Mouse (Mus musculus) forebrain, embryonic 11.5 days (tissue): ENCODE measurements at regions not wholly inside any gene's neighbourhood (a gene's known extent, or its start where the extent isn't known, plus 50 kb on each side); places are given as distances from the start of the nearest gene placed in this dataset.
A peak's percentile ranks its signal among the peaks of the same experiment; 100 is the strongest.

Source experiments
- ATAC-seq: fragments of 200-750 bp; cut with Nextera tagmentation; replicated peaks from 2 replicates; pipeline ENCODE4 v1.8.0; 2017; ENCODE audit warnings: moderate TSS enrichment; ENCODE audit not compliant: low FRiP score
- DNase-seq: peaks from one replicate; pipeline ENCODE4 v3.0.0-alpha.2; 2017; ENCODE audit warnings: low spot score
- H3K27ac ChIP-seq: fragments of 300-500 bp; sonication (generic); 2 replicates; pipeline ENCODE4 v1.5.1; 2014; ENCODE audit warnings: low read depth, low read length
- H3K27me3 ChIP-seq: fragments of 300-500 bp; sonication (generic); 2 replicates; pipeline ENCODE4 v1.6.1; 2014; ENCODE audit warnings: mild to moderate bottlenecking, low read length, mixed read lengths; ENCODE audit not compliant: control insufficient read depth, insufficient read depth
- H3K36me3 ChIP-seq: fragments of 300-500 bp; sonication (generic); 2 replicates; pipeline ENCODE4 v1.6.1; 2014; ENCODE audit warnings: mild to moderate bottlenecking, low read length, moderate library complexity, mixed read lengths; ENCODE audit not compliant: control insufficient read depth, insufficient read depth
- H3K4me1 ChIP-seq: fragments of 300-500 bp; sonication (generic); replicated peaks from 2 replicates; pipeline ENCODE4 v1.6.1; 2014; ENCODE audit warnings: low read length, mixed read lengths; ENCODE audit not compliant: control insufficient read depth, insufficient read depth
- H3K4me2 ChIP-seq: fragments of 300-500 bp; sonication (generic); 2 replicates; pipeline ENCODE4 v1.6.1; 2014; ENCODE audit warnings: low read depth, mild to moderate bottlenecking, low read length, moderate library complexity, mixed read lengths; ENCODE audit not compliant: severe bottlenecking
- H3K4me3 ChIP-seq: fragments of 300-500 bp; sonication (generic); 2 replicates; pipeline ENCODE4 v1.5.1; 2014; ENCODE audit warnings: low read depth, low read length
- H3K9ac ChIP-seq: fragments of 300-500 bp; sonication (generic); 2 replicates; pipeline ENCODE4 v1.6.1; 2014; ENCODE audit warnings: low read length
- H3K9me3 ChIP-seq: fragments of 300-500 bp; sonication (generic); 2 replicates; pipeline ENCODE4 v1.6.1; 2016; ENCODE audit warnings: low read length, mixed read lengths; ENCODE audit not compliant: control insufficient read depth
- WGBS: fragments of 180-500 bp; shearing (Covaris S2); extraction: QIAGEN DNeasy Blood & Tissue Kit; methylation state at CpG from one replicate; pipeline ENCODE4 v1.1.7; 2014; 5-methylcytosine and 5-hydroxymethylcytosine counted together

GRCm38 (mm10) chr2:169234368-169235070 is 279.1 kb upstream of the Zfp64 start:
- 91% methylated on average over 11 of the region's 11 CpGs for whole genome bisulfite sequencing
- Histone ChIP-seq H3K27me3 (no peaks in the 10 kb centered on the region), H3K4me1 (no peaks in the 10 kb centered on the region), H3K4me2 (no peak overlapping the region), H3K9me3 (no peaks in the 10 kb centered on the region), H3K27ac (no peak overlapping the region), H3K9ac (no peak overlapping the region), H3K4me3 (no peak overlapping the region), H3K36me3 (no peaks in the 10 kb centered on the region)
- no peak for ATAC-seq
- DNase-seq: no peak

- H3K4me1 ChIP-seq: no peaks in the 10 kb centered on the region
- H3K36me3 ChIP-seq: no peaks in the 10 kb centered on the region
- no peak overlapping the region for H3K4me2 ChIP-seq
- no peak overlapping the region for H3K27ac ChIP-seq
- H3K9ac ChIP-seq: no peak overlapping the region
- no peak for DNase-seq
- WGBS: 82% methylated on average over 14 of the region's 14 CpGs
- H3K4me3 ChIP-seq: no peak overlapping the region
- no peak for ATAC-seq
- H3K27me3 ChIP-seq: no peaks in the 10 kb centered on the region
- H3K9me3 ChIP-seq: no peaks in the 10 kb centered on the region
Measured at GRCm38 (mm10) chr2:169233151-169234123, 278.1 kb upstream of the Zfp64 start.

- Histone ChIP-seq H3K27me3 (no peaks in the 10 kb centered on the region), H3K4me3 (no peak overlapping the region), H3K36me3 (no peaks in the 10 kb centered on the region), H3K4me2 (no peak overlapping the region), H3K9me3 (no peaks in the 10 kb centered on the region), H3K27ac (no peak overlapping the region), H3K4me1 (no peaks in the 10 kb centered on the region), H3K9ac (no peak overlapping the region)
- no peak for DNase-seq
- no peak for ATAC-seq
- WGBS: 92% methylated on average over 8 of the region's 8 CpGs
Measured at GRCm38 (mm10) chr2:169222264-169222663, 266.9 kb upstream of the Zfp64 start.

DNA sequence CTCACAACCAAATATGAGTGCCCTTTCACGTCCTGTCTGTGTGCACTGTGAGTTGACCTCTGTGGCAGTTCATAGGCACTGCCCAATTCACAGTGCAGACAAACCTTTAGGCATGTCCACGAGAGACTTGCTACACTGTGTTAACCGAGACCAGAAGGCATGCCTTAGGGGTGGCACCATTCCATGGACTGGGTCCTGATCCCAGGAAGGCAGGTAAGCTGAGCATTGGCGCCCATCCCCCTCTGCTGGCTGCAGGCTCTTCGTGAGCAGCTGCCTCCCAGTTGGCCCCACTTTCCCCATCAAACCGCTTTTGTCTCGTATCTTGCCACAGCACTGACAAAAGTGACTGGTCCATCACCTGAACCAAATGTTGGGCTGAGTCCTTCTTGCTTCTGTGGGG is 265.8 kb upstream of the Zfp64 start:
- Histone ChIP-seq H3K4me2 (no peak overlapping the region), H3K9me3 (no peaks in the 10 kb centered on the region), H3K36me3 (no peaks in the 10 kb centered on the region), H3K9ac (no peak overlapping the region), H3K27ac (no peak overlapping the region), H3K4me3 (no peak overlapping the region), H3K27me3 (no peaks in the 10 kb centered on the region), H3K4me1 (no peaks in the 10 kb centered on the region)
- DNase-seq (no peak), ATAC-seq (no peak)
- 68% methylated on average over 7 of the region's 7 CpGs for WGBS

- H3K4me2 ChIP-seq: no peak overlapping the region
- WGBS: 83% methylated on average over 18 of the region's 18 CpGs
- H3K9me3 ChIP-seq: no peaks in the 10 kb centered on the region
- ATAC-seq (no peak), DNase-seq (peak; percentile 38)
- H3K9ac ChIP-seq: no peak overlapping the region
- H3K4me1 ChIP-seq: no peaks in the 10 kb centered on the region; the same call in 1 of the 2 replicates
- no peak overlapping the region for H3K27ac ChIP-seq
- H3K4me3 ChIP-seq: no peak overlapping the region
- no peaks in the 10 kb centered on the region for H3K36me3 ChIP-seq
- H3K27me3 ChIP-seq: no peaks in the 10 kb centered on the region
Measured at GRCm38 (mm10) chr2:169215546-169216043, 260.2 kb upstream of the Zfp64 start.

GRCm38 (mm10) chr2:169214396-169214795 is 259.0 kb upstream of the Zfp64 start:
- Histone ChIP-seq H3K27ac (no peak overlapping the region), H3K9ac (no peak overlapping the region), H3K9me3 (no peaks in the 10 kb centered on the region), H3K4me3 (no peak overlapping the region), H3K4me1 (no peaks in the 10 kb centered on the region; the same call in 1 of the 2 replicates), H3K36me3 (no peaks in the 10 kb centered on the region), H3K27me3 (no peaks in the 10 kb centered on the region), H3K4me2 (no peak overlapping the region)
- DNase-seq (no peak), ATAC-seq (no peak)
- 70% methylated on average over 1 of the region's 1 CpGs for WGBS

- Histone ChIP-seq H3K4me2 (no peak overlapping the region), H3K36me3 (no peaks in the 10 kb centered on the region), H3K4me1 (no peaks in the 10 kb centered on the region; the same call in 1 of the 2 replicates), H3K9me3 (no peaks in the 10 kb centered on the region), H3K9ac (no peak overlapping the region), H3K27me3 (no peaks in the 10 kb centered on the region), H3K27ac (peak overlapping the region; percentile 31; the same call in 1 of the 2 replicates), H3K4me3 (no peak overlapping the region)
- no peak for DNase-seq
- 58% methylated on average over 10 of the region's 10 CpGs for WGBS
- ATAC-seq: no peak
Measured at GRCm38 (mm10) chr2:169213314-169213713, 257.9 kb upstream of the Zfp64 start.

DNA sequence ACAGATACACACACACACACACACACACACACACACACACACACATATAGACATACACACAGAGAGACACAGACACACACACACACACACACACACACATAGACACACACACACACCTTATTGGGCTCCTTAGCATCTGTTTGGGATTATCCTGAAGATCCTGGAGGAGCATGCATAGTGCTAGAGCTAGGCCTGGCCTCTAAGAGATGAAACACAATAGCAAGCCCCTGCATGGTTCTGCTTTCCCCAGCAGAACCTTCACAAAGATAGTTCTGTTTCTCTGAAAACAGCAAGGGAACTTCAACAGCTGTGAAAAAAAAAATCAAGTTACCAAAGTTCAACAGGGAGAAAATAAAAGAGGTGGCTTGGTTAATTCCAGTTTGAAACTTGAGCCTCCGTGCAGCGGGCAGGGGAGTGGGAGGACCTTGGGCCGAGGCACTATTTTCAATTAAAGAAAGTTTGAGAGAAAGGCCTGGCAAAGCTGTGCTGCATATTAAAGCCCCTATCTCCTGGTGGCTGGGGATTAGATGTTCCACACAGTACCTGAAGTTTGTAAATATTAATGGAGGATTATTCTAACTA is 257.4 kb upstream of the Zfp64 start:
- no peaks in the 10 kb centered on the region; the same call in 1 of the 2 replicates for H3K4me1 ChIP-seq
- no peaks in the 10 kb centered on the region for H3K9me3 ChIP-seq
- H3K36me3 ChIP-seq: no peaks in the 10 kb centered on the region
- no peak overlapping the region; the same call in 1 of the 2 replicates for H3K9ac ChIP-seq
- no peak overlapping the region for H3K4me2 ChIP-seq
- peak; percentile 46 for DNase-seq
- H3K27me3 ChIP-seq: no peaks in the 10 kb centered on the region
- 8% methylated on average over 3 of the region's 3 CpGs for WGBS
- H3K27ac ChIP-seq: peak overlapping the region; percentile 6; the same call in 1 of the 2 replicates
- ATAC-seq: no peak
- H3K4me3 ChIP-seq: no peak overlapping the region
